Mouse (Mus musculus): ENCODE results near the gene Tor1aip2.
"Not testable (repeated sequence)": the region's sequence is repeated elsewhere in the genome, so short reads cannot be mapped to it uniquely, and the experiment has no call there.

Tor1aip2 gene

DNA sequence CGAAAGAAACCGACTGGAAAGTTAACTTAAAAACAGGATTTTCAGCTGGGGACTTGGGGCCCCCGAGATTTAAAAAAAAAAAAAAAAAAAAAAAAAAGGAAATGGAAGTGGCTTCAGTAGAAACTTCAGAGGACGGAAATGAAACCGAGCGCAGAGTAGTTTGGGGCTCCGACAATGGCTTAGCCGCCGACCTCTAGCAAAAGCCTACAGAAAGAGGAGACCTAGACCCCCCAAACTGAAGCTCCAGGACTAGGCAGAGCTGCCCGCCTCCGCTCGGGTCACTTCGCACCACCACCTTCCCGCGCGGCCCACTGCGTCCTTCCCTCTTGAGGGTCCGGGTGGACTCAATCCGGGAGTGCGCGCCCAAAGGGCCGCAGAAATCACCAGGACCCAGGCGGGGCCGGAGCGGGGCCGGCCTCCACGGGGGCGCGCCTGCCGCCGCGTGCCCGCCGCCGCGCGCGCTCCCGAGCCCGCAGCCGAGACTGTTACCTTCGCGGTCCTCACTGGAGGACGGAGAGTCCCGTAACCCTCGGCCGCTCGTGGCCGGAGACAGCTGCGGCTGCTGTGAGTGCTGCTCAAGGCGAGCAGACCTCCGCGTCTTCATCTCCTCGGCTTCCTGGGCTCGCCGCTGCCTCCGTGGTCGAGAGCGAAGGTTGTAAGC is at the start of gene Tor1aip2:
Gene Tor1aip2, plus strand, starts transcription at position 135 of the 661 bp plus-strand sequence.
- no peak for DNase-seq (ENCODE audit: low spot score)

- no peak for DNase-seq (ENCODE audit: low spot score)
Observed at GRCm38 (mm10) chr1:155987625-155988024, 47.6 kb upstream of the Tor1aip2 start.

DNA sequence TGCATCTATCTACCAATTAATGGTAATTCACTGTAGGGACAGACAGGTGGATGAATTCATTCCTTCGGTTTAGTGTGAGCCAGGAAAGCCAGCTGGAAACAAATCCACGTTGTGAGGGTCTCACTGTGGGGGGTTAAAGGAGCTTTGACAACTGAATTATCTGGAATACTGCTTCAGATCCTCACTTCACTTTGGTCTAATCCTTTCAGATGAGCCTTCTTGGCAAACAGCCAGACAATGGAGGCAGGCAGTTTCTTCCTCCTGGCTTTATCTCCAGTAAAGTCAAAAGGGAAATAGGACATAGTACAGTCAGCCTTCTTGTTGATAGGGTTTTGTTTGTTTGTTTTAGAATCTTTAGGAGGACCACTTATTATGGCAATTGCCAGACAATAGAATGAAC is 45.8 kb upstream of the Tor1aip2 start:
- DNase-seq (ENCODE audit: low spot score): peak; percentile 6

DNA sequence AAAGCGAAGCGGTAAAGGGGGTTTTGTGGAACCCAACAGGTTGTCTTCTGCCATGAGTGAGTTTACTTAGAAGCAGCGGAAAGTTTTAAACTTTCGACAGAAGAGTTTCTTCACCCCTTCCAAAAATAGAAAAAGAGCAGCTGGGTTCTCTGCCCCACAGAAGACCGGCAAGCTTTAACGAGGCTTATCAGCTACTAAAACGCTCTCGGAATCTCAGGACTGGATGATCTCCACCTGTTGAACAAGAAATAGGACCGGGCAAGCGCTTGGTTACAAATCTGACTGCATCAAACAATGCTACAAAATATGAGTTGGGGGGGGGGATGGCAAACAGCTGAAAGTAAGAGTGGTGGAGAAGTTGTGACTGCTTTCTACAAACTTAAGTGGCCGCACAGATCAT is 44.8 kb upstream of the Tor1aip2 start:
- no peak for DNase-seq (ENCODE audit: low spot score)

DNA sequence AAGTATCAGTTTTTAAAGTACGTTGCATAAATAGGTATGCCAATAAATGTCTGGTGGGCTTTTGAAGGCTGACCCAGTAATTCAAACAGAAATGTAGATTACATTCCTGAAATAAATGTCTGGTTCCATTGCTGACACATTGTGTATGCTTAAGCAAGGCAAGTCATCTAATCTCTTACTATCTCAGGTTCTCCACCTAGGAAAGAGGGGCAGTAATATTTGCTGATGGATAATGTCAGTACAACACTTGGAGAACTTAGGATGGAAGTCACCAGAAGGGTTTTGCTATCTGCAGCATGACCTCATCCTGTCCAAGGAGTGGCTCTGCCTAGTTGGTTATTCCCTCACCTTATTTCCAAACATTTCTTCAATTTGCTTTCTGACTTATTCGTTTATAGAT is 40.7 kb upstream of the Tor1aip2 start:
- DNase-seq (ENCODE audit: low spot score): no peak

- DNase-seq (ENCODE audit: low spot score): no peak
Observed at GRCm38 (mm10) chr1:155995612-155996011, 39.6 kb upstream of the Tor1aip2 start.

- DNase-seq (ENCODE audit: low spot score): no peak
Observed at GRCm38 (mm10) chr1:156002366-156002765, 32.8 kb upstream of the Tor1aip2 start.

DNA sequence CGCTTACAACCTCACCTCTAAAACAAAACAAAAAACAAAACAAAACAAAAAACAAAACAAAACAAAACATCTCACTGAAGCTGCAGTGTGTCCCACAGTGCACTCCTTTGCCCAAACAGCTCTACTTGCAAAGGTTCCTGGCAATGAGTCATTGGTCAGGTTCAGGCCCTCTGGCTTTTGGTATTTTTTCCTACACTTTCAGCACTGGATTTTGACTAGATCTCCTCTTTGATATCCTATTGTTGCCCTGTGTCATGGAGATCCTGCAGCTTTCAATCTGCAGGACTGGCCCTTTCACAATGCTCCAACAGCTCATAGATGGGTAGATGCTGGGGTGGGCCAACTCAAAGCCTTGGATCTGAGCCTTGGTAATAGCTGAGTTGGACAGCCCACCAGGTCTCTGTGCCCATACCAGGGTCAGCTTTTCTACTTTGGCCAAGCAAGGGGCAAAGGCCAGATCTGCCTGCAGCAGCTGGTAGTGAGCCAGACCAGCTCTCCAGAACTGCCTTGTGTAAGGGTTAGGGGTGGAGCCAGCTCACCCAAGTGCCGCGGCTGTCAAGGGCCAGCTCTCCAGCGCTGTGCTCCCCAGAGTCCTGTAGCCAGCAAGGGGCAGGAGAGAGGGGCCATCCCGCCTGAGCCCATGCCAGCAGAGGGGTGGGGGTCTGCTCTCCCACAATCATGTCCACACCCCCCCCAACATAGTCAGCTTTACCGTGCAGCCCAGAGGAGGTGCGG is 31.8 kb upstream of the Tor1aip2 start:
- peak; percentile 6 for DNase-seq (ENCODE audit: low spot score)

DNA sequence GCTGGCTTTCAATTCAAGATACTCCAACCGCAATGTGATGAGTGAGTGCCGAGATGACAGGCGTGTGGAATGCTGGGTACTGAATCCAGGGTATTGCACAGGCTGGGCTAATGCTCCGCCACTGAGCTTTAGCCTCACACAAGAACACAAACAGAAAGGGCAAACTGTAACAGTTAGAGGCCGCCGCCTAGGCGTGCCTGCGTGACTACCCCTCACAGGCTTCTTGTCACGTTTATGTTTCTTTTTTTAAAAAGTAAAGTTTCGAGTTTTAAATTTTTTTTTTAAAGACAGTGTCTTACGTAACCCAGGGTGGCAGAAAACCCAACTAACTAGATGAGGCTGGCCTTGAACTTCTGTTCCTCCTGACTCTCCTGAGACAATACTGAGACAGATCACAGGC is 29.3 kb upstream of the Tor1aip2 start:
- DNase-seq (ENCODE audit: low spot score): no peak

- DNase-seq (ENCODE audit: low spot score): no peak
Observed at GRCm38 (mm10) chr1:156009003-156009402, 26.2 kb upstream of the Tor1aip2 start.

GRCm38 (mm10) chr1:156019800-156020199 is 15.4 kb upstream of the Tor1aip2 start:
- DNase-seq (ENCODE audit: low spot score): no peak

DNA sequence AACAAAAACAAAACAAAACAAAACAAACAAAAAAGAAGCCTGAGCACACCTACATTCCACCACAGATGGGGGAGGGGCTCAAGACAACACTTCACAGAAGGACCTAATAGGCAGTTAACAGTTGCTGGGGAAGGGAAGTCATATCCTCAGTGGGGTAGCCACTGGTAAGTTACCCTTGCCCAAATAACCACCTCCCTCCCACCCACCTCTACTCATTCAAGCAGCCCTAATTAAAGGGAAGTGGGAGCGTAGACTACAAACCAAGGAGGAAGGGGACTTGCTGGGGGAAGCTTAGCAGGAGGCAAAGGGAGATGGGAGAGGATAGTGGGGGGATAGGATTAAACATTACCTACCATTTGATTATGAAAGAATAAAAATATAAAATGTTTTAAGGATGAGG is 14.8 kb upstream of the Tor1aip2 start:
- no peak for DNase-seq (ENCODE audit: low spot score)

DNA sequence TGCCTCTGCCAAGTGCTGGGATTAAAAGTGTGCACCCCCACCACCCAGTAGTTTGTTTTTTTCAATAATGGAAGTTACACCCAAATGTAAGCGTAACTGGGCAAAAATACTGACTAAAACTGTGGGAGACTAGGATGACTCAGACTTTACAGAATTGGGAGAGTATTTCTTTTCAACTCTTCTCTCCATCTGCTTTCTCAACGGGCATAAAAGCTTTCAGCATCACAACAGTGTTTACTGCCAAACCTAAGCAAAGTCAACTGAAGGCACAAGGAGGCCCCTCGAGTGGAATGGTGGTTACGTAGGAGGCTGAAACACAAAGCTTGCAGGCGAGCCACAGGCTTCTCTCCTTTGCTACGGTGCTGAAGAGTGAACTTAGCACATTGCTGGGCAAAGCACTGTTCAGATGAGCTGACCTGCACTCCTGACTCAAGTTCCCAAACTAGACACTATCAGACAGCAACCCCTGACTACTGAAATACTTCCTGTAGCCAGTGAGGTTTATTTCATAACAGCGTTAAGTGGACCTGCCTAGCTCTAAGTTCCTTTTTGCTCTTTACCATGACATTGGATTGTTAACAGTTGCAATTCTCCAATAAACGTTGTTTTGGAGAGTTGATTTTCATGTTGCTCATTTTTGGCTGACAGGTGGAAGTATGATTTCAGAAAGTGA is 10.2 kb upstream of the Tor1aip2 start:
- no peak for DNase-seq (ENCODE audit: low spot score)

DNA sequence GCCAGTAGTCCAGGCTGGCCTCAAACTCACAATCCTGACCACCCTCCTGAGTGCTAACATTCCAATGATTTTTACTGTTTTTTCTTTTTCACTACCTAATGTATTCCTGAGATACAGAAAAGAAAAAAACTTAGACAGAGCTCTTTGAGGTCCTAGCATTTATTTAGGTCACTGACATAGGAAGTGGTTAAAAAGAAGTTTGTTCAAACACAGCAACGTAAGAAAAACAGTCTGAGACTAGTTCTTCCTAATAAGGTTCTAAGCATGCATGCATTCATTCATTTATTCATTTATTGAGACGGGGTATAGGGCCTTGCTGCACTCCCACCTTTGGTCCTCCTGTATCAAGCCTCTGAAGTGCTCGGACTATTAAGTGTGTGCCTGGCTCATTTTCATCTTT is 7.4 kb upstream of the Tor1aip2 start:
- no peak for DNase-seq (ENCODE audit: low spot score)

- DNase-seq (ENCODE audit: low spot score): no peak
Observed at GRCm38 (mm10) chr1:156028340-156028975, 6.7 kb upstream of the Tor1aip2 start.

DNA sequence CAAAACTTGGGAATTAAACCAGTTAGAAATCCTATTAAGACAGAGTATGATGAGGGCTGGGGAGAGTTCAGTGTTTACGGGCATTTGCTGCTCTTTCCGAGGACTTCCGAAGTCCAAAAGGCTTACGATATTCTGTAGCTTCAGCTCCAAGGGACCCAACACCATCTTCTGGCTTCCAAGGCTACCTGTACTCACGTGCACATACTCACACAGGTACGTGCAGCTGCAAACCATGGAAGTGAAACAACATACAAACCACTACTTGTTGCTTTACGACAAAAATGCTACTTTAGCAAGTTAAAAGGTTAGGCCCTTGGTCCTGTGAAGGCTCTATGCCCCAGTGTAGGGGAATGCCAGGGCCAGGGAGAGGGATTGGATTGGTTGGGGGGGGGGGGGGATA is 1.3 kb upstream of the Tor1aip2 start:
- no peak for DNase-seq (ENCODE audit: low spot score)

DNA sequence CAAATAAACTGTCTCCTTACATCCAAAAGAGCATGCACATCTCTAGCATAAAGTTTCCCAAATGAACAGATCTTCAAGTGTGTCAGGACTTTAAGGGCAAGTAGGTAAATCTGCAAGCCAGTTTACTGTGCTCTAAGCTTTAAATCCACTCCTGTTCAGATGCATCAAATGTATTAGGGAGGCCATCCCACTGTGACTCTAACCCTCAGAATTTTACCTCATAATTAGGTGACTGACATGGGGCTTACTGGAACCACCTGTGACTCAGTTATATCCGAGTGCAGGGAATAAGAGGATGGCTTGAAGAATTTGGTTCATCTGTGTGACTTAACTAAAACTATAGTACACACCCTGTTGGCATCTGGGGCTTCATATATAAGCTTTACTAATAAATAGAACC is 542 bp upstream of the Tor1aip2 start:
- no peak for DNase-seq (ENCODE audit: low spot score)

- peak; percentile 98 for DNase-seq (ENCODE audit: low spot score)
Observed at GRCm38 (mm10) chr1:156035930-156036737, 931 bp downstream of the Tor1aip2 start, which contains the start of gene Tor1aip1. Gene Tor1aip1 (minus strand): TSS chr1:156036480.

DNA sequence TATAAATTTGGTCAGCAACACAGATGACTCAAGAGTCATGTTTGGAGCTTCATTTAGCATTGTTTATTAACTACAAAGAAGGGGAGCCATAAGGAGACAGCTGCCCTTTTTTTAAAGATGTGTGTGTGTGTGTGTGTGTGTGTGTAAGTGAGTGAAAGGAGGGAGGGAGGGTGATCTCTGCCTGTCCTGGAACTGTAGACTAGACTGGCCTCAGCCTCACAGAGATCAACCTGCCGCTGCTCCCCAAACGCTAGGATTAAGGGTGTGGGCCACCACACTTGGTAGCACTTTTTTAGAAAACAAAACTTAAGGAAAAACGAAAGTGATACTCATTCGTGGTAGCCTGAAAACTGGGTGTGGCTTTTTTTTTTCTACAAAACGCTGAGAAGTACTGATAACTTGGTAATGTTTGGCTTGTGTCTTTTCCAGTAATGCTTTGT is 2.0 kb downstream of the Tor1aip2 start:
- DNase-seq (ENCODE audit: low spot score): peak; percentile 14

- DNase-seq (ENCODE audit: low spot score): not testable (repeated sequence)
Observed at GRCm38 (mm10) chr1:156039989-156040388, 4.8 kb downstream of the Tor1aip2 start.

- peak; percentile 79 for DNase-seq (ENCODE audit: low spot score)
Observed at GRCm38 (mm10) chr1:156040731-156041401, 5.7 kb downstream of the Tor1aip2 start.
